Mouse (Mus musculus) gastrocnemius, postnatal 14 days (tissue): ENCODE data around the gene Sap30l. TPM values are rescaled to one million over a fixed set of nuclear protein-coding genes. Genes with fewer than 3 reads are reported as not detected.
"Not testable (repeated sequence)": the region's sequence is repeated elsewhere in the genome, so short reads cannot be mapped to it uniquely, and the experiment has no call there.

Source experiments
- DNase-seq: peaks from one replicate; pipeline ENCODE4 v3.0.0; 2021; ENCODE audit warnings: mixed read lengths
- intact Hi-C: fragments of 180-260 bp; cut with DNase I; formaldehyde crosslinking; loops from one replicate; pipeline ENCODE4 v1.15.1; 2025; ENCODE audit warnings: low total_unique reads
- total RNA-seq, 2 experiments: library from RNA; stranded (reverse); gene quantifications; 2 replicates each; pipeline ENCODE4 v1.2.3; 2021

Gene Sap30l
- total RNA-seq, 2 experiments from 2014 or later = 22.9 to 24.5 TPM

GRCm38 (mm10) chr11:57828955-57829870 is 27.8 kb downstream of the Sap30l start:
- intact Hi-C loops = no loop called here
- no peak for DNase-seq

DNA sequence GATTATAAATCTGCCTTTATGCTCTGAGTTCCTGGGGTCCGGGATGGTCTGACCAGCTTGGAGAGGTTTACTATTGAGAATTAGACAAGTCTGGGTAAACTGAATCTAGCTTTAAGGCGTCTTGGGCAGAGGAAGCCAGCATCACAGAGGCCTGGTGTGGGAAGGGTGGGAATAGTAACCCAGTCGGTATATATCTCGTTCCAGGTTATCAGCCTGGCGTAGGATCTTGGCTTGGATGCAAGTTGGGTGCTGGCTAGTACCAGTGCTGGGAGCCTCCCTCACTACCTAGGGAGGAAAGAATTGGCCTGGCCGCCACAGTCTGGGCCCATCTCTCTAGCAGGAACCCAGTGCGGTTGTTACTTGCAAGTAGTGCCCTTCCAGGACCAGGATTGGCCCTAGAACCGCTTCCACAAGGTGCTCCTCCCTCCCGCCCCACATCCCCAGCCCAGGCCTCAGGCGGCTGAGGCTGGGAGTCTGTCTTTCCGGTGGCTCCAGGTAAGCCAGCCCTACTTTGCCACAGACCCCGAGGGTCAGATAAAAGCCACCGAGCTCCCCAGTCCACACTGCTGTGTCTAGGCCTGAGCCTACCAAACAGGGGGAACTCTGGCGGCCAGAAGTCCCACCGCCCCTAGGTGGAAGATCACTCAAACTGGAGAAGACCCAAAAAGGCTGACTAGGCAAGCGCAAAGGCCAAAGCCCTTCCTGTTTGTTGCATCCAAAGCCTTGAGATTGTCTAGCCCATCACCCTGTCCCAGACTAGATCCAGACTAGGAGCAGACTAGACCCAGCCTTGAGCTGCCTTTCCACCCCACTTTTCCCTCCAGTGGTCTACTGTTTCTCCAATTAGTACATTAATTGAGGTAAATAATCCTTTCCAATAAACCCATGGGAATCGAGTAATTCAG is 28.7 kb downstream of the Sap30l start:
- intact Hi-C loops = no loop called here
- DNase-seq = no peak

DNA sequence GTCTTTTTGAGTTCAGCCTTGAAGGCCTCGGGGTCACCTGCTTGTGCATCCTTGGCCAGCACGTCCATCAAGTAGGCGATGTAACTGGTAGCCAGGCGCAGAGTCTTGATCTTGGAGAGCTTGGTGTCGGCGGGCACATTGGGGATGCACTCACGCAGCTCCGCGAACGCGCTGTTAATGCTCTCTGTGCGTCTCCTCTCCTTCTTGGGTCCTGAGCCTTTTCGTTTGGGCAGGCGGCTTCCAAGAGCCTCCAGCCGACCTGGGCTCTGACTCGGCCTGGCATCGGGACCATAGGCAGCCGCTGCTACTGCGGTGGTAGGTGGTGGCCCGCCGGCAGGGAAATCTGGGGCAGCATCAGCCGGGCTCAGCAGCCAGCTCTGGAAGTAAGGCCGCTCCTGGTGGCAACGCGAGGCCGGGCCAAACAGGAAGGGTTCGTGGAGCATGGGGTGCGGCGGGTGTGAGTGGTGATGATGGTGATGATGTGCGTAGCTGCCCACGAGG is 29.9 kb downstream of the Sap30l start:
- intact Hi-C loops = no loop called here
- DNase-seq = no peak

DNA sequence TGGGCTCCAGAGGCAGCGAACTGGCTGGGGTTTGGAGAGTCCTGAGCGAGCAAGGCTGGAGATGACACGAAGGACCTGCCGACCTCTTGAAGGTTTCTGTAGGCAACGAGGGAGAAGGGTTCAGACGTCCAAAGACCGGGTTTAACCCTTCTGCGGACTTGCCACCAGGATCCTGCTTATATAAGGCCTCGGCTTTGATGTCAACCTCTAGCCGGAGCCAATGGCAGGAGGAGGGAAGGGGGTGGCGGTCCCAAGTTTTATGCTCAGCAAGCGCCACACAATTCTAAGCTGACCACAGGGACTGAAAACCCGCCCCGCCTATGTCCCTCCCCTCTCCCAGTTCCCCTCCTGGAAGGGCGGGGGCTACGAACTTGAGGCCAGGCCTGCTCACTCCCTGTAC is 30.4 kb downstream of the Sap30l start:
- intact Hi-C loops = no loop called here
- no peak for DNase-seq

GRCm38 (mm10) chr11:57832552-57833201 is 31.2 kb downstream of the Sap30l start, which contains the start of gene Hand1:
Hand1 (minus strand) TSS chr11:57832818.
- intact Hi-C loops = no loop called here
- DNase-seq = no peak

- no peak for DNase-seq
- intact Hi-C loops = no loop called here
These were observed 32.0 kb downstream of the Sap30l start for GRCm38 (mm10) chr11:57833296-57833977.

- no peak for DNase-seq
- intact Hi-C loops = no loop called here
These were observed 32.6 kb downstream of the Sap30l start for GRCm38 (mm10) chr11:57834031-57834430.

GRCm38 (mm10) chr11:57835331-57835730 is 33.9 kb downstream of the Sap30l start:
- intact Hi-C loops = no loop called here
- no peak for DNase-seq

DNA sequence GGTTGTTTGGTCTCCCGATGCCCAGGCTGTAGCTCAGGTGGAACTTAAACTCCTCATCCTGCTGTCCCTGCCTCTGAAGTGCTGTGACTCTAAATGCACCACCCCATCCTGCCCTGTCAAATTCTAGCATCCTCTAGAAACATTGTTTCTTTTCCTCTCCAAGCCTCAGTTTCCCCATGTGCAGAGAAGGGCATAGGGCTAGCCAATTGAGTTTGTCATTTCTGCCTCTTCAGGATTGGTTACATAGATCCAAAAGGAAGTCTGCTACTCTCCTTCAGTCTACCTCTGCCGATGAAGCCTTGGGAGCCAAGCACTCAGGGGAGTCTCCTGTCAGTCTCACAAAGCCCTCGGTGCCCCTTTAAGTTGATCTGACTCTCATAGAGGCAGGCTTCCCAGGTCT is 34.5 kb downstream of the Sap30l start:
- no peak for DNase-seq
- intact Hi-C loops = no loop called here

DNA sequence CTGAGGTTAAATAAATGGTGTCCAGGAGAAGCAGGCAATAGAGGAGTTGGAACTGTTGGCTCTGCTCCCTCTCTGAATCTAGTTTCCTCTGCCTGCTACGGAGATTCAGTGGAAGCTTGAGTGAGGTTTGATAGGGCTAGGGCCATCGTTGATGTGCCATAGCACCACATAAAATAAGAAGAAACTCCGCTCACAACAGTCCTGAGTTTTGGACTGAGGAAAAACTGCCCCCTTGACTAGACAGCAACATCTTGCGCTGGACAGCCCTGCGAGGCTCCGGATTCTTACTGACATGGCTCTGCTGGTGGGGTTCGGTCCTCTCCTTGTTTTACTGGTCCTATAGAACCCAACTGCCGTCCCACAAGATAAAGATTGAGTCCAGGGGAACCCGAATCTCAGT is 35.0 kb downstream of the Sap30l start:
- DNase-seq = no peak

DNA sequence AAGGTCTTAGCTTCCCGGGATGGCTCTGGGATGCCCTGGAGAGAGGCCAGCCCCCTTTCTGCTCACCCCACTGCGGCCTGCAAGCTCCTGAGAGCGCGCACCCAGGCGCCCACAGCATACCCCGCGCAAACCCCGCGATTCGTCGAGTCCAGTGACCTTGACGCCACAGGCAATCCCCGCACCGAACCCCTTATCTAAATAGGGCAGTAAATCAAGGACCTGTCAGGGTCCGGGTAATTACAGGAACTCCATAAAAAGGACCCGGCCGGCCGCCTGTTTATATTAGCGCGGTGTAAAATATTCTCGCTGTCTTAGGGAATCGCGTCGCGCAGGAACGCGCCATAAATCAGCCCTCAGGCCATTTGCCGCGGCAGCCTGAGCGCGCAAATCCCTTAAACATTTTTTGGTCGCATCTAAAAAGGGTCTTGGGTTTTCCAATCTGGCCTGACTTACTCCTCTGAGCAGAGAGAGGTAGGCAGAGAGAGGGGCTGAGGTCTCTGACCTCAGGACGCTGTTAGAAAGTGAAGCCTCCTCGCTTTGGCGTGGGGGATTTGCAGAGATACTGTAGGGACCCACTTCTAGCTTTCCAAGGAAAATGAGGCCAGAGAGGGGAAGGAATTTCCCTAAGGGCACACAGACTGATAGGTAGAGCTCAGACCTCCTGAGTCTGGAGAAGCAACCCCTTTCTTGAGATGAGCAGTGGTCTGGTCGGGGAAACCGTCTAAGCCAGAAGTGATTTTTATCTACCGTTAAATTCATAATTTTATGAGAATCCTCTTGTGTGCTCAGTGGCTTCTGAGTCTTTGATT is 35.6 kb downstream of the Sap30l start:
- intact Hi-C loops = no loop called here
- DNase-seq = no peak

More for the DNA sequence above, 35.0 kb downstream of the Sap30l start:
- intact Hi-C loops = no loop called here

DNA sequence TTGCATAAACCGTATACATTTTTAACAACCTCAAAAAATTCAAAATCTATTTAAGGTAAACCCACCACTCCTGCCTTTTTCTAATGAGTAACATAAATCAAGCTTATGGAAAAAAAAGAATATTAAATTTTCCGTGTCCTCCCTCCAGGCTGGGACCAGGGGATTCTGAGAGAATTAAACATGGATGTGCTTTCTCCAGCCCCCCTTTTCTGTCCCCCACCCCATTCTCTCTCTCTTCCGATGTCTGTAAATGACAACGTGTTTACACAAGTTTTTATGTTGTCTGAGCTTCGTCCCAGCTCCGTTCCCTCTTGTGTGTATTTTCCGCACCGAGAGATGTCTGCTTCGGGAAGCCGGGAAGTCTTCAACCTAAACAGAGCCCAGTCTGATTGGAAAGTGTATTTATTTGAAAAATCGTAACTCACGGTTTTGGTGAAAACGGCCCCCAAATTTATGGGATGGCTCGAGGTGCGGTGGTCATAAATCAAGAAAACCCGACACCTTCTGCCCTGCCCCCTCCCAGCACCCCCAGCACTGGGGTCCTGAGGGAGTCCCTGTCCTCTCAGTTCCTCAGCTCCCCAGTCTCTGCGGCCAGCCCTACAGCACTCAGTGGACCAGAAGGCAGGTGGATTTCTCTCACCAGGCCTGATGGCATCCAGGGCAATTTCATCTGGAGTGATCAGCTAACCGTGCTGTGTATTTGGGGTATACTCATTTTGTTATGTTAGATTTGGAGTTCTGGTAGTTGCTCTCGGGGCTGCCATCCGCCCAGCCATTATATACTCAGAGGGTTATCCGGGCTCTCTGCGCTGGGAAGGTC is 36.6 kb downstream of the Sap30l start:
- no peak for DNase-seq
- intact Hi-C loops = no loop called here

DNA sequence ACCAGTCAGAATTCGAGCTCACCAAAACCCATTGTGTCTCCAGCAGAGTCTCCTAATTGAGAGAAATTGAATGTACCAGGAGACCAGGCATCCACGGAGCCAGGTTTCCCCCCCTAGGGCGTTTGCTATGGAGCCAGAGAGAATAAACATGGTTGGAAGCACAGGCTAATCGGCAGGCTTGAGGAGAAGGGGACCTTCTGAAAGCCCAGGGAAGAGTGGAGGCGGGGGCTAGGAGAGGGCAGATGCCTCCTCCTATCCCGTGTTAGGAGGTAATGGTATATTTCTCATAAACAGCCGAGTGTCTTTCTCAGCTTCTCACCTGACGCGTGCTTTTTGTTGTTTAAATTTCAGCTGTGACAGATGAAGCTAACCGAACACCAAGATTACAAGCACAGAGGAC is 39.5 kb downstream of the Sap30l start:
- intact Hi-C loops = no loop called here
- DNase-seq = no peak

DNA sequence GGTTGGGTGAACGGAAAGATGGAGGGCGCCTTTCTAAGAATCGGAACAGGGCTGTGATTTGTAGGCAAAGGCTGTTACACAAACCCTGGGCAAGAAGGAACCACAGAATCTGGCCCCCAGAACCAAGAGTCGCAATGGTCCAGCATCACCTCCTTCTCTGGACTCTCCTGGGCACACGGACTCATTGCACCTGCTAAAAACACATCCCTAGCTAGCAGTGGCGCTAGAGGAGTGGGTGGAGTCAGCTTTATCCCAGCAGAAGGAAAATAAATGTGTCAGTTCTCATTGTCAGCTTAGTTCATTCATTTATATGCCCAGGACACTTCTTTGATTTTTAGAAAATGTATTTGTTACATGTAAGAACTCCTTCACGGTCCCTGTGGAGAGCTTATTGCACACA is 40.0 kb downstream of the Sap30l start:
- DNase-seq = no peak
- intact Hi-C loops = no loop called here

GRCm38 (mm10) chr11:57846421-57847363 is 45.3 kb downstream of the Sap30l start:
- DNase-seq, intact Hi-C loops: not testable (repeated sequence)

- intact Hi-C loops = no loop called here
- no peak for DNase-seq
These were observed 46.0 kb downstream of the Sap30l start for GRCm38 (mm10) chr11:57847396-57847795.
